Mouse (Mus musculus): ENCODE measurements at regions not wholly inside any gene's neighbourhood (a gene's known extent, or its start where the extent isn't known, plus 50 kb on each side); places are given as distances from the start of the nearest gene placed in this dataset.

GRCm38 (mm10) chr10:106058050-106058449 is 216.9 kb upstream of the Mettl25 start:
- no peak for TF ChIP-seq HCFC1 (IDR thresholded peaks at IDR 0.05; ENCODE audit: borderline replicate concordance, insufficient read depth, low read length)
- TF ChIP-seq ZNF384 (IDR thresholded peaks at IDR 0.05; ENCODE audit: low read depth, low read length), result no peak
- TF ChIP-seq MAFK (IDR thresholded peaks at IDR 0.05; ENCODE audit: insufficient read depth, low read depth, low read length), result no peak

All from ES-E14 (cell line).